Mouse (Mus musculus) MEL (cell line): ENCODE data around the gene Iqschfp. TPM values are rescaled to one million over a fixed set of nuclear protein-coding genes. Genes with fewer than 3 reads are reported as not detected.

ENCODE experiments used
- DNase-seq: peaks from one replicate; pipeline ENCODE4 v3.0.0; 2011; ENCODE audit warnings: low read depth, low spot score
- H3K27ac ChIP-seq: 2 replicates; pipeline ENCODE4 v1.5.1; 2012; ENCODE audit warnings: low read depth, mild to moderate bottlenecking, control low read depth, low read length, moderate library complexity; ENCODE audit not compliant: control insufficient read depth
- H3K27me3 ChIP-seq, 2 experiments: fragments of 150-350 bp in 1 of 2; sonication (generic) in 1 of 2; 2 replicates each; pipeline ENCODE4 v1.6.1; 2012; ENCODE audit warnings: low read length in 2 of 2, mild to moderate bottlenecking in 2 of 2, improper control_type of control experiment in 1 of 2, moderate library complexity in 1 of 2; ENCODE audit not compliant: insufficient read depth in 2 of 2, control insufficient read depth in 1 of 2
- H3K36me3 ChIP-seq, 2 experiments: 2 replicates each; pipeline ENCODE4 v1.6.1; 2012 to 2014; ENCODE audit warnings: low read length in 2 of 2, improper control_type of control experiment in 1 of 2, inconsistent platforms in 1 of 2, mild to moderate bottlenecking in 1 of 2; ENCODE audit not compliant: insufficient read depth in 2 of 2, control insufficient read depth in 1 of 2
- H3K4me1 ChIP-seq, 2 experiments: fragments of 150-350 bp in 1 of 2; sonication (generic) in 1 of 2; 2 replicates each; pipeline ENCODE4 v1.6.1; 2012; ENCODE audit warnings: low read length in 2 of 2, improper control_type of control experiment in 1 of 2, mild to moderate bottlenecking in 1 of 2; ENCODE audit not compliant: insufficient read depth in 2 of 2, control insufficient read depth in 1 of 2
- H3K4me3 ChIP-seq, 2 experiments: fragments of 150-350 bp in 1 of 2; sonication (generic) in 1 of 2; 2 replicates each; pipeline ENCODE4 v1.5.1; 2012; ENCODE audit warnings: low read depth in 2 of 2, low read length in 2 of 2, mild to moderate bottlenecking in 2 of 2, moderate library complexity in 2 of 2, control low read depth in 1 of 2, improper control_type of control experiment in 1 of 2; ENCODE audit not compliant: control insufficient read depth in 1 of 2, insufficient read depth in 1 of 2
- H3K79me2 ChIP-seq: 2 replicates; pipeline ENCODE4 v1.6.1; 2012; ENCODE audit warnings: mild to moderate bottlenecking, low read length, moderate library complexity; ENCODE audit not compliant: control insufficient read depth, poor library complexity, insufficient read depth
- H3K9ac ChIP-seq: 2 replicates; pipeline ENCODE4 v1.6.1; 2012; ENCODE audit warnings: low read depth, mild to moderate bottlenecking, control low read depth, low read length, moderate library complexity; ENCODE audit not compliant: control insufficient read depth, poor library complexity, severe bottlenecking
- H3K9me3 ChIP-seq: fragments of 150-350 bp; sonication (generic); replicated peaks from 2 replicates; pipeline ENCODE4 v1.6.1; 2012; ENCODE audit warnings: mild to moderate bottlenecking, low read length, improper control_type of control experiment, moderate library complexity; ENCODE audit not compliant: insufficient read depth
- CTCF ChIP-seq, 3 experiments: IDR thresholded peaks in 2 of 3; conservative IDR thresholded peaks in 1 of 3; 2 replicates each; pipeline ENCODE4 v1.5.1; 2011 to 2012; ENCODE audit warnings: low read length in 3 of 3, low read depth in 2 of 3, mild to moderate bottlenecking in 2 of 3, improper control_type of control experiment in 1 of 3, inconsistent platforms in 1 of 3, mixed read lengths in 1 of 3, moderate library complexity in 1 of 3; ENCODE audit not compliant: control insufficient read depth in 1 of 3, insufficient read depth in 1 of 3, poor library complexity in 1 of 3, severe bottlenecking in 1 of 3
- ELF1 ChIP-seq: IDR thresholded peaks from 2 replicates; pipeline ENCODE4 v1.6.1; 2014; ENCODE audit warnings: low read depth, mild to moderate bottlenecking, inconsistent platforms, low read length, improper control_type of control experiment, moderate library complexity
- EP300 ChIP-seq, 2 experiments: IDR thresholded peaks; 2 replicates each; pipeline ENCODE4 v1.6.1; 2011; ENCODE audit warnings: improper control_type of control experiment in 2 of 2, low read length in 2 of 2, low read depth in 1 of 2, mild to moderate bottlenecking in 1 of 2
- GABPA ChIP-seq: IDR thresholded peaks from 2 replicates; pipeline ENCODE4 v1.6.1; 2012; ENCODE audit warnings: low read depth, mild to moderate bottlenecking, inconsistent platforms, low read length, improper control_type of control experiment, moderate library complexity
- HCFC1 ChIP-seq: IDR thresholded peaks from 2 replicates; pipeline ENCODE4 v1.6.1; 2012; ENCODE audit warnings: low read depth, mild to moderate bottlenecking, inconsistent platforms, low read length, improper control_type of control experiment, moderate library complexity
- JUND ChIP-seq: IDR thresholded peaks from 2 replicates; pipeline ENCODE4 v1.6.1; 2011; ENCODE audit warnings: low read depth, mild to moderate bottlenecking, improper control_type of control experiment, low read length
- MAFK ChIP-seq: IDR thresholded peaks from 2 replicates; pipeline ENCODE4 v1.6.1; 2011; ENCODE audit warnings: low read depth, mild to moderate bottlenecking, low read length, improper control_type of control experiment, borderline replicate concordance
- MAZ ChIP-seq: IDR thresholded peaks from 2 replicates; pipeline ENCODE4 v1.6.1; 2012; ENCODE audit warnings: low read depth, mild to moderate bottlenecking, inconsistent platforms, low read length, improper control_type of control experiment
- MEF2A ChIP-seq: IDR thresholded peaks from 2 replicates; pipeline ENCODE4 v1.6.1; 2014; ENCODE audit warnings: low read depth, mild to moderate bottlenecking, inconsistent platforms, low read length, improper control_type of control experiment; ENCODE audit not compliant: poor library complexity, insufficient replicate concordance, severe bottlenecking; ENCODE audit errors: extremely low read depth
- MYC ChIP-seq: IDR thresholded peaks from 2 replicates; pipeline ENCODE4 v1.6.1; 2011; ENCODE audit warnings: low read depth, mild to moderate bottlenecking, low read length, improper control_type of control experiment, moderate library complexity
- NRF1 ChIP-seq: IDR thresholded peaks from 2 replicates; pipeline ENCODE4 v1.6.1; 2014; ENCODE audit warnings: low read depth, mild to moderate bottlenecking, inconsistent platforms, low read length, improper control_type of control experiment, moderate library complexity; ENCODE audit not compliant: poor library complexity, insufficient read depth, severe bottlenecking
- POLR2A ChIP-seq, 2 experiments: IDR thresholded peaks; 2 replicates each; pipeline ENCODE4 v1.6.1; 2011 to 2012; ENCODE audit warnings: low read length in 2 of 2, mild to moderate bottlenecking in 2 of 2, control low read depth in 1 of 2, improper control_type of control experiment in 1 of 2, low read depth in 1 of 2, moderate library complexity in 1 of 2; ENCODE audit not compliant: control insufficient read depth in 1 of 2, insufficient read depth in 1 of 2, poor library complexity in 1 of 2
- POLR2AphosphoS2 ChIP-seq: IDR thresholded peaks from 2 replicates; pipeline ENCODE4 v1.6.1; 2011; ENCODE audit warnings: low read length, improper control_type of control experiment
- RAD21 ChIP-seq: IDR thresholded peaks from 2 replicates; pipeline ENCODE4 v1.6.1; 2011; ENCODE audit warnings: mild to moderate bottlenecking, low read depth, low read length, improper control_type of control experiment
- SIN3A ChIP-seq: IDR thresholded peaks from 2 replicates; pipeline ENCODE4 v1.6.1; 2012; ENCODE audit warnings: low read length, improper control_type of control experiment, inconsistent platforms
- SMC3 ChIP-seq: IDR thresholded peaks from 2 replicates; pipeline ENCODE4 v1.6.1; 2011; ENCODE audit warnings: low read depth, low read length, improper control_type of control experiment
- TAL1 ChIP-seq: IDR thresholded peaks from 2 replicates; pipeline ENCODE4 v1.6.1; 2012; ENCODE audit warnings: mild to moderate bottlenecking, inconsistent platforms, low read length, moderate library complexity, mixed read lengths
- TBP ChIP-seq: IDR thresholded peaks from 2 replicates; pipeline ENCODE4 v1.8.0; 2011; ENCODE audit warnings: low read depth, low read length, improper control_type of control experiment
- UBTF ChIP-seq: IDR thresholded peaks from 2 replicates; pipeline ENCODE4 v1.6.1; 2012; ENCODE audit warnings: low read depth, mild to moderate bottlenecking, inconsistent platforms, low read length, improper control_type of control experiment, moderate library complexity, borderline replicate concordance; ENCODE audit not compliant: insufficient read depth
- USF2 ChIP-seq, 2 experiments: IDR thresholded peaks; 2 replicates each; pipeline ENCODE4 v1.6.1; 2011 to 2012; ENCODE audit warnings: improper control_type of control experiment in 2 of 2, low read length in 2 of 2, borderline replicate concordance in 1 of 2, inconsistent platforms in 1 of 2, low read depth in 1 of 2, mild to moderate bottlenecking in 1 of 2; ENCODE audit not compliant: insufficient read depth in 1 of 2
- polyA plus RNA-seq, 2 experiments: library from polyadenylated mRNA; stranded (reverse) in 1 of 2; unstranded in 1 of 2; fragments of >175 nt in 1 of 2; fragments of >200 nt in 1 of 2; gene quantifications; 2 replicates each; pipeline versions ENCODE4 v1.2.1 to v1.2.4; 2012; ENCODE audit warnings: low replicate concordance in 2 of 2, low read depth in 1 of 2; ENCODE audit not compliant: insufficient read length in 2 of 2, insufficient read depth in 1 of 2, missing spikeins in 1 of 2
- total RNA-seq: library from RNA; depleted of rRNA; stranded (reverse); fragments of 300-350 nt; gene quantifications from 2 replicates; pipeline ENCODE4 v1.2.3, GENCODE M21; 2012

Gene Iqschfp
- total and polyA plus RNA-seq, 3 experiments: not detected

DNA sequence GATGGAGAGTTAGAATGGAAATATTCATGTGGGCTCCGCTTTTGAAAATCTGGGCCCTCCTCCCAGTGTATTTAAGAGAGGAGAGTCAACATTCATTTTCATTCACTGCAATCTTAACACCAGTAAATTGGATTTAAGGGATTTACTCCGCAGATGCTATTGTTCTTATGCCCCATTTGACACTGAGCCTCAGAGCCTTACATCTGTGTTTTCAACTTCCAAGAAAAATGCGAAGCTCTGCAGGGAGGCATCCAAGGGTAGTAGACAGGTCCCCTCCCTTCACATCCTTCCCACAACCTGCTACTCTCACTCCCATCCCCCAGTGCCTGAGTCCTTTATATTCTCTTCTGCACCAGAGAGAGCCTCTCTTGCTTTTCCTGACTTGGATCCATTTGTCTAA is 68.1 kb downstream of the Iqschfp start:
- H3K9me3 ChIP-seq: no peaks in the 10 kb centered on the region
- no peak overlapping the region for H3K4me3 ChIP-seq
- H3K79me2 ChIP-seq: no peaks in the 10 kb centered on the region
- H3K27me3 ChIP-seq: no peaks in the 10 kb centered on the region
- TF ChIP-seq SMC3 (no peak), USF2 (IDR thresholded peaks at IDR 0.05; ENCODE audit: borderline replicate concordance in 1 of 2, insufficient read depth in 1 of 2, low read depth in 1 of 2, low read length in 2 of 2) (no peak), HCFC1 (no peak), MYC (no peak), MAFK (no peak), TAL1 (no peak), SIN3A (no peak), POLR2AphosphoS2 (no peak), TBP (no peak), NRF1 (no peak), RAD21 (no peak), MEF2A (no peak), UBTF (no peak), MAZ (no peak), ELF1 (no peak), CTCF (IDR thresholded peaks at IDR 0.05 in 2 of 3, conservative IDR thresholded peaks at IDR 0.05 in 1 of 3; ENCODE audit: control insufficient read depth in 1 of 3, insufficient read depth in 1 of 3, low read depth in 2 of 3, low read length in 3 of 3, poor library complexity in 1 of 3, severe bottlenecking in 1 of 3) (no peak)
- TF ChIP-seq, all 39 proteins: peak for 0
- Histone ChIP-seq H3K36me3 (no peaks in the 10 kb centered on the region), H3K9ac (no peak overlapping the region), H3K27ac (no peak overlapping the region), H3K4me1 (no peaks in the 10 kb centered on the region)
- no peak for DNase-seq

GRCm38 (mm10) chr3:67960727-67961126 is 68.7 kb downstream of the Iqschfp start:
- H3K9me3 ChIP-seq: no peaks in the 10 kb centered on the region
- no peaks in the 10 kb centered on the region for H3K4me1 ChIP-seq
- no peak for TF ChIP-seq MAZ
- TF ChIP-seq JUND: no peak
- no peak for TF ChIP-seq SIN3A
- no peak for TF ChIP-seq NRF1
- no peak for TF ChIP-seq POLR2A (IDR thresholded peaks at IDR 0.05; ENCODE audit: control insufficient read depth in 1 of 2, insufficient read depth in 1 of 2, low read depth in 1 of 2, low read length in 2 of 2, poor library complexity in 1 of 2)
- no peak for TF ChIP-seq GABPA
- TF ChIP-seq EP300 (IDR thresholded peaks at IDR 0.05; ENCODE audit: low read depth in 1 of 2, low read length in 2 of 2): no peak
- H3K27me3 ChIP-seq: no peaks in the 10 kb centered on the region
- no peaks in the 10 kb centered on the region for H3K79me2 ChIP-seq
- no peak overlapping the region for H3K9ac ChIP-seq
- no peaks in the 10 kb centered on the region for H3K36me3 ChIP-seq
- H3K4me3 ChIP-seq: no peak overlapping the region
- no peak for DNase-seq
- H3K27ac ChIP-seq: no peak overlapping the region
